Mouse (Mus musculus): ENCODE results near the gene Tcf7. TPM values are rescaled to one million over a fixed set of nuclear protein-coding genes. Genes with fewer than 3 reads are reported as not detected.

The Tcf7 gene
- polyA plus RNA-seq, 3 experiments from 2014 or later, result 144 to 447 (median 399) TPM

DNA sequence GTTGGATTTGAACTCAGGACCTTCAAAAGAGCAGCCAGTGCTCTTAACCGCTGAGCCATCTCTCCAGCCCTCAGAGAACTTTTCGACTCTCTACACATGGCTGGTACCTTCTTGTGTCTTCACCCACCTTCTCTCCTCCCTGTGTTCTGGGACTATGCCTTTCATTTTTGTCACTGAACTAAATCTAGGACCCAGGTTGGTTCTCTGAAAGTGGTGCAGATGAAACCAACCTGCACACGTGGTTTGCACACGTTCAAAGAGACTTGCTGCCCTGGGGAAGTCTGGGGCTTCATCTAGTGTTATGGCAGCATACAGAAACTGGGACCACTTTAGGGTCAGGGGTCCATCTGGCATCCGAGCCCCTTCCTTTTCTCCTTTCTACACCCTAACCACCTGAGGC is 15.5 kb downstream of the Tcf7 start:
- no peak for ATAC-seq

DNA sequence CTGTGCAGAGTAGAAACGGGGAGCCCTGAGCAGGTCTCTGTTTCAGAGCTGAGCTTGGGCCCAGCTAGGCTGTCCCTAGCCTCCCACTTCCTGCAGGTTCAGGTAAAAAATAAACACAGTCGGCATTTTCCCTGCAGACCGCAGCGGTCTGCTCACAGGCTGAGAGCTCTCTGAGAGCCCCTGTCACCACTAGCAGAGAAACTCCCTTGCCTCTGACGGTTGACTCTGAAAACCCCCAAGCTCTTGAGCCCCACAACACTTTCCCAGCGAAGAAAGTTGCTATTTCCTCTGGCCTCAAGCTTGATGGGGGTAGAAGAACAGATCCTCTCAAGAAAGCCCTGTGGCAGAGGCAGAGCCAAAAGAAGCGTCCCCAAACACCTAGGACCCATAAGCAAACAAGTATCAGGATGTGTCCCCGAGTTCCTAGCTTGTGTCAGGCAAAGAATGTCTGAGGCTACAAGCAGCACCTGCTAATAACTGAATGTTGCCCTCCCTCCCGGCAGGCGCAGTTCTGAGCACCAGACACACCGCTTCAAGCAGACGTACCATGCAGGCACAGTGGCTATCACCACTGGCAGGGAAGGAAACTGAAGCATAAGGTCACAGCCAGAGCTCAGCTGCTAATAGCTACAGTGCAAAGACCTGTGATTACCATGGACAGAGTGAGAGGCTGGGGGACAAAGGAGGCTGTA is 17.1 kb downstream of the Tcf7 start:
- peak; percentile 74 for ATAC-seq

DNA sequence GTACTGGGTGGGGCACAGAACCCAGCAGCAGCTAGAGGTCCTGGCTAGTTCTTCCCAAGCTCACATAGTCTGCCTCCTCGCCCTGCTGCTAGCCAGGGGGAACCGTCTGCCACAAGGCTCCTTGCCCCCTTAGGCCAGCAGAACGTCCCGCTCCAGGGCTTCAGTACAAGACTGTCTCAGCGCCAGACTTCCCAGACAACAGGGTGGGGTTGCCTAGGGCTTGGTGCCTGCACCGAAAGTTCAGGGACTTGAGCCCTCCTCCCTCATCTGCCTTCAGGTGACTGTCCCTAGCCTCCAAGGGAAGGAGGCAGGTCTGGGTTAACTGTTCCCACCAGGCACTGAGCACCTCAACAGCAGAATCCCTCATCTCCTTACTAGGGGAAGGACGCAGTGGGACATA is 17.9 kb downstream of the Tcf7 start:
- ATAC-seq, result no peak

DNA sequence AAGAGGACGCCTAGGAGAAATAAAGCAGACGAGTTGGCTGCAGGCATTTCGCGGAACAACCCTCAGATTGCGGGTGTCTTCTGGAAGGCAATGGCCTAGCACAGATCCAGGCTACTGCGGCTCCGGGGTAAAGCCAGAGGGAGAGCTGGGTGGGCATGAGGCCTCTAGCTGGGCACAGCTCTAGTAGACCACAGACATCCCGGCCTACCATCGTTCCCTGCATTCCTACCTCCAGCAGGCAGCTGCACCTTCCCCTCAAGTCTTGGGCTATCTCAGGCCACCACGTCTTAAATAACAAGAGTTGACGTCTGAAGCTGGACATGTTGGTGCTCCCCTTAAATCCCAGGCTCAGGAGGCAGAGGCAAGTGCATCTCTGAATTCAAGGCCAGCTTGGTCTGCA is 20.5 kb downstream of the Tcf7 start:
- no peak for ATAC-seq

DNA sequence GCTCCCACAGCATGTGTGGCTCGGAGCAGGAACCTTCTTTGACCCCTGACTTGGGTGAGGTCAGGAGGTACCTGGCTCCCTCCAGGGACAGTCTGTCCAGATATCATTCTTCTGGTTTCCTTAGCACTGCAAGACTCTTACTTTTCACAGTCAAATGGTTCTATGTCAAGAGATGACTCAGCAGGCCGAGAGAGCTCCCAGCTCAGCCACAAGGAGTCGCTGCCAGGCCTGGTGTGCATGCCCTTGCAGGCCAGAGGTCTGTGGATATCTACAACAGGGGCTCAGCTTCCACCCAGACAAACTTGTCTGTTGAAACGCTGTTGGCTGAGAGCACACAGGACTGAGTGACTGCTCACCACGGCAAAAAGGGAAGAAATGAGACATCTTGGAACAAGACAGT is 20.9 kb downstream of the Tcf7 start:
- ATAC-seq, result no peak

DNA sequence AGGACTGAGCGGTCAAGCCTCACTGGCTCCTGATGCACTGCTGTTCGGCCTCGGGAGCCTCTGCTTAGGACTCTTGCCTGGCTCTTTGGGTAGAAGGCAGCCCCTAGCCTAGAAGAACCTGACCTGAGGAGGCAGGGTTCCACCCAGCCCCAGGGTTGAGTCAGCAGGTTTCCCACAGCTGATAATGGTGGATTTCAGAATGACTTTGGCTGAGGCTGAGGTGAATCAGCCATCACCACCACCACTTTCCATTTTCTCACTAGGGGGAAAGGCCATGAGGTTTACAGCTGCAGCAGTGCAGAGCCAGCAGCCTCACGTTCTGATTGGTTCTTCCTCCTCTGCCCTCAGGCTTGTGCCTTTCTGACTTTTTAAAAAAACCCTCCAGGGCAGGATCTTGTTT is 21.9 kb downstream of the Tcf7 start:
- no peak for ATAC-seq

DNA sequence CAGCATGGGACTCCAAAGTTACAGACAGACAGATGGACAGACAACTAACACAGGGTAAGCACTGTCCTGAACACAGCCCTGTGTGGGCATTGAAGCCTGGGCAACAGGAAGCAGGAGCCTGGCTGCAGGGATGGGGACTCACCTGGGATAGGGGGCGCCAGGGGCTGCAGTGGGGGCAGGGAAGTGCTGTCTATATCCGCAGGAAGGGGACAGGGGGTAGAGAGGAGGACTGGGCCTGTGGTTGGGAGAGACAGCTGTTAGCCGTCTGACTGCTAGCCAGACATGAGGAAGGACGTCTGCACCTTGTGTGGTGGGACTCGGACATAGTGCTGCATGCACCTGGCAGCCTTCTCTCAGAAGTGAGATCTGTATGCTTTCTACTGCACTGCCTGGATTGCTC is 24.1 kb downstream of the Tcf7 start:
- ATAC-seq, result no peak

DNA sequence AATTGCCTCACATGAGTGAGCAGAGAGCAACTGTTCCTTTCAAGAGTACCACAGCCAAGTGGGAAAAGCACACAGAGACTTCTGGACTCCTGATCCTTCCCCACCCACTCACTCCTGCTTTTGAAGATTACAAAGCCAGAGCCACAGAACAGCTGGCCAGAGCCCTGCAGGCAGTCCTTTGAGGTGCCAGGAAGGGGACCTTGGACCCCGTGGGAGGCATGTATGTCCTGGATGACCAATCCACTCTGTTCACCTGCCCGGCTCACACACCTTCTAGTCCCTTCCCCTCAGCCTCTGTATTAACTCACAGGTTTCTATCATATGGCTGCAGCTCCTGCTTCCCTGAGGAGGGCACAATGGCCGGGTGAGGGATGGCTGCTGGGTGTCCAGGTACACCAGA is 25.4 kb downstream of the Tcf7 start:
- no peak for ATAC-seq

DNA sequence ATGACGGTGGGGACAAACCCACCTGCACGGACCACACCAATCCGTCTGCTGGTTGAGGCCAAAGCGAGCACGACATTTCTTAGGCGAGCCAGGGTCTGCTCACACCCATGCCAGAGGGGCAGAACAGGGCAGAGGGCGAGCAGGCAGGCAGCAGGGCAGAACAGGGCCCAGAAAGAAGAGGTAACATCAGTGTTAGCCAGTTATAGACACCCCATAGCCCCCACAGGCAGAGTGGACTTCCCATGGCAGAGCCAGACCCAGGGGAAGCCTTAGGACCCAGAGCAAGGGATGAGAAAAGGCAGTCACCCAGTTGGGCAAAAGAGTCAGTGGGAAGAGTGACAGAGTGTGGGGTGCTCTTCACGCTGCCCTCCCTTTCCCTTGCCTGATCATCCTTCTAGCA is 27.7 kb downstream of the Tcf7 start:
- ATAC-seq, result no peak

DNA sequence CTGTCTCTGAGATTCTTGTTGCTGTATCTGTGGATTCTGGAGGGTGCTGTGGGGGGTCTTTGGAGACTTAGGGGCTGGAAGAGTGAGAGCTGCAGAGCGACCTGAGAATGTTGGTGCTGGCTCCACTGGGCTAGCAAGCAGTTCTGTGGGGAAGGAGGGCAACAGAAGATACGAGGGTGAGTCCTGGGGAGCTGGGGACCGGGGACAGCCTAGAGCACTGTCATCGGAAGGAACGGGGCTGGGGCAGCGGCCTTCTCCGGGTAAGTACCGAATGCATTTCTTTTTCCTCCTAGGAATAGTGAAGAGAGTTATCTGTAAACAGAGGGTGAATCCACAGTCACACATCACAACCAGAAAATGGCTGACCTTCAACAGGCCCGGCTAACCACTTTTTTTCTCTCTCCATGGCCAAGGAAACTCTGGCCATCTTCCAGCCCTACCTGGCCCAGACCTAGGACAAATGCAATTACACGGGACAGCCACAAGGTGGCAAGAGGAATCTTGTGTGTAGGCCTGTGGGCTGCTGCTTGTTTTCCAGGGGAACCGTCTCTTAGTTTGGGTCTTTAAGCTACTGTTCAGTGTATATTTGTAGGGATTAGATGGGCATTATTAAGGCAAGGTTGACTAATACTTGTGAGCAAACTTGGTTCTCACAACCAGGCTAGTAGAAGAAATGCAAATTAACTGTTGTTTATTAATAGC is 29.0 kb downstream of the Tcf7 start:
- ATAC-seq, result no peak

DNA sequence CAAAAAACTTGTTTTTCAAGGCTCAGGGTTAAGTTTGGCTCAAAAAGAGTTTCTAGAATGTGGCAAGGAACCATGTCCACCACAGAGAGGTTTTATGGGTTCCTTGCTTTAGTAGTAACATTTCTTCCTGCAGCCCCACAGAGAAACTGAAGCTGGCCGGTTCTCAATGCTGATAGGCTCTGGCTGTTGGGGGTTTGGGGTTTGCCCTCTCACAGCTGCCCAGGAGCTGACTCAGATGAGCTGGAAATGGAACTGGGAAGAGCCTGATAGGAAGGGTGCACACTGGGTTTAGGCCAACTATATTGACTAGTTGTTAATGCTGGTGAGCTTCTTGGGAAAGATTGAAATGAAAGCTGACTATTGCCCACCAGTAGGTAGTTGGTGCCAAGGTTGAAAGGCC is 30.1 kb downstream of the Tcf7 start:
- ATAC-seq, result no peak

DNA sequence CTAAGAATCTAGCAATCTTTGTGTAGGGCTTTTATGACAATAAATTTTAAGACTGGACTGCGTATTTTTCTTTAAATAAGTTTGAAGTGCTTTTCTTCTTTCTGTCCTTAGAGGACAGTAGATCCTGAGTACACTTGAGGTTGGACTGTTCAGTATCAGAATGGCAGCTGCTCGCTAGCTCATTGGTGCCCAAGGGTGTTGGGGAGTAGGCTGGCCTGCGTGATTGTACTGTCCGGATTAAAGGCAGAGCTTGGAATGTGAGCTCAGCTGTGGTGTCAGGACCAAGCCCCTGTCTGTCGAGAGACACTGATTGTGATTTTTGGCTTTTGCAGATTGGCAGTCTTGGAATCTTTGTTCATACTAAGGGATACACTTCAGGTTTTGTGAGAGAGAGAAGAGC is 31.0 kb downstream of the Tcf7 start:
- no peak for ATAC-seq

DNA sequence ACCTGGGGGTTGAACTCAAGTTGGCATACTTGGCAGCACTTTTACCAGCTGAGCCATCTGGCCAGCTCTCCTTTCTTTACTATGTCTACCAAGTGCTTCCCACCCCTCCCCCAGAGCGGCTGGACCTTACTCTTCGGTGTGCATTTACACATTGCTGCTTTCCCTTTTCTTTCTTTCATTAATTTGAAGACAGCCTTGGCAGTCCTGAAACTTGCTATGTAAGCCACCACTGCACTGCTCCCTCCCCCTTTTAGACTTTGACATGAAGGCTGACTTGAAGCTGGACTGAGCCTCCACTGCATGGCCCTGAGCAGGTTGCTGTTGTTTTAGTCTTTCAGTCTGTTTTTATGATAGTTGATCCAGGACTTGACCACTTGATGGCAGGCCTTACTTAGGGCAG is 33.4 kb downstream of the Tcf7 start:
- no peak for ATAC-seq

DNA sequence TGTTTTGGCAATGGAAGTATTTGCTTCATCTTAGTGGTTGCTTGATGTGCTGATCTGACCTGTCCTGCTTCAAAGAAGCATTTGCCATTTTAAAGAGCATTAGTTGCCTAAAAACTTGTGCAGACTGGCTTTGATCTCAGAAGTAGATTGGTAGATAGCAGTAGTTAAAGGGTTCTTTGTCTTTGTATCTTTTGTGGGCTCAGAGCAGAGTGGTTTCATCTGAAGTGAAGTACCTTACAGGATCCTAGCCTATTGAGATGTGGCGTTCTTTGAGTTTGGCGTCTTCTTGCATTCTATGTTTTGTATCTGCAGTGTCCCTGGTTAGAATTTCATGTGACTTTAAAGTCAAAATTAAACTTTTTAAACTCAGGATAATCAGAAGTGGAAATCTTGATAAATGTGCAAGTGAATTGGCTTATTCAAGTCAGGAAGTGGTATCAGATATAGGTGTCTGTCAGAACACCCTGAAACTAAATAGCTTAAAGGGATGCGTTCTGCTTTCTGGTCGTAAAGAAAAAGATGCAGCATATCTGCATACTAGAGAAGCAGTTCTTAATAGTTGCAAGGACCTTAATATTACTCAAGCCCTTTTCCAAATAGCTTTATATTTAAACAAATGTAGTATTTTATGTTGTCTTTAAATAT is 41.8 kb downstream of the Tcf7 start:
- peak; percentile 72 for ATAC-seq

DNA sequence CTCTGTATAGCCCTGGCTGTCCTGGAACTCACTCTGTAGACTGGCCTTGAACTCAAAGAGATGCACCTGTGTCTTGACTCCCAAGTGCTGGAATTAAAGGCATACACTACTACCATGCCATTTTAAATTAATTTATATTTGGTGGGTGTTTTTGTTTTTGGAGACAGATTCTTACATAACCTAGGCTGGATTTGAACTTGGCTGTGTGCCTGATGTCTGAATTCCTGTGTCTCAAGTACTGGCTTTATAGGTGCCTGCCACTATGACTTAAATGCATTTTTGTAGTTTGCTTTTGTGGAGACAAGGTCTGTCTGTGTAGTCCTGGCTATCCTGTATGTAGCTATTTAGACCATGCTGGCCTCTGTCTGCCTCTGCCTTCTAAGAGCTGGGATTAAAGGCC is 48.3 kb downstream of the Tcf7 start:
- no peak for ATAC-seq

DNA sequence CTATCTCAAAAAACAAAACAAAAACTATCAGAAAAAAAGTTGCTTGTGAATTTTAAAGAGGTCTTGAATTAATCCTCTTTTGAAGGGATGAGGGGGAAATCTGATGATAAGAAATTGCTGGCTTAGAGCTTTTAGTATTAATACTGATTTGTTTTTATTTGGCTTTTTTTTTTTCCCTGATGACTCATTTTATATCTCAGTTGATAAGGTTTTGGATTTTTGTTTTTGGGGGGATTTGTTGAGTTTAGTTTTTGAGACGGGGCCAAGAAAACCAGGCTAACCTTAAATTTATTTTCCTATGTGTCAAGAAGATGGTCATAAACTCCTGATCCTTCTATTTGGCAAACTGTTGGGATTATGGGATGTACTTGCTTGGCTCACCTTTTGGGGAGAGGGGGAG is 48.9 kb downstream of the Tcf7 start:
- no peak for ATAC-seq

DNA sequence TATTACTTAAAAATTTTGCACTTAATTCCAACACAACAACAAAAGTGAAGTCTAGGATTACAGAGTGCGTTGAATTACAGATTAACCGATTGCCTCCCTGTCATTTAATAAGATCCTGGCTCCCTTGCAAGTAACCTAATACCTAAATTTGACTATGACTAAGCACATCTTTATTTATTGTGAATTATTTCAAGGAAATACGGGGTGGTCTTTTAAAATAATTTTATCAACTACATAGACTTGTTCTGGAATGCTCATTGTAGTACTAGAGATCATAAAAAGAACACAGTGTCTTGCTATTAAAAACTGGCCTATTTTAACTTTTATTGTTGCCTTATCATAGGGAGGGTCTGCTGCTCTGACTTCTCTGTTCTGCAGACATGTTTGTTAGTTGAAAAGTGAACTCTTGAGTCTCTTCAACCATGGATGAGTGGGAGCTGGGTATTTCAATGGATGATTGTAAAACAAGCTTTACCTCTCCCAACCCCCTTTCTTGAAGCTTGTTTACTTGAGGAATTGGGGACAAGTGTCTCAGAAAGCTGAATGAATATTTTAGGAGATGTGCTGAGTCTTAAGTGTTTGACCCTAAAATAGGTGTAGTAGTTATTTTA is 49.7 kb downstream of the Tcf7 start:
- no peak for ATAC-seq

DNA sequence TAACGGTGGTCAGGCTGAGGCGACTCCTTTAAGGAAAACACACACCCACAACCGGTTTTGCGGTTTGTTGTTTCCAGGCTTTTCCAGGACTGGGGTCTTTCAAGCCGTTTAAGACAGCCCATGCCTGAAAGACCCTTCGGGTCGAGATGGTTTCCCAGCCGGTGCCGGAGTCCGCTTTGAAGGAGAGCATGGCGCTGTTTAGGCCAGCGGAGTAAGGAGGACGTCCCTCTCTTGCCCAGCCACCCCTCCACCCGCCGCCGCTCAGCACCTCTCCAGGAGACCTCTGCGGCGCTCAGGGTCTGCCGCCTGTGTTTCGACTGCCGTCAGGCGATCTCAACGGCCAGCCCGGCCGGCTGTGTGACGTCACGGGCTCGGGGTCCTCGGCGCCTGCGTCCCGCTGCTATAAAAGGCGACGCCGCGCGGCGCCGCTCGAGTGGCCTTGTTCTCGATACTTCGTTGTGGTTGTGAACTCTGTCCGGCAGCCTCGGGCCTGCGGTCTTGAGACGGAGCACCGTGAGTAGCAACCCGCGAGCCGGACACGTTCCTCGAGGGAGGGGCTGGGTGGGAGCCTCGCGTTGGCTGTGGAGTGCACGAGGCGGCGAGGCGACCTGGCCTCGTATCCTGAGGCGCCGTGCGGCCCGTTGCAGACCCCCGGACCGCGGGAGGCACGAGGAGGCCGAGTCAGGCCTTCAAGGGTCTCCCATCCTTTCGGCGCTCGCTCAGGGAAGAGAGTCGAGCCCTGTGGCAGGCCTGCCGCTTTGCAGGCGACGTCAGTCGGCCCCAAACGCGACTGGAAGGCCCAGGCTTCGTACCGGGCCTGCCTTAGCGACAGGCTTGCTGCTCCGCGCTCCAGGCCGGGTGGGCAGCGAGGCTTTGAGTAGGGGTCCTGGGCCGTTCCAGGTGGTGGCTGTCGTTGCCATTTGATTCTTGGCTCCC is 50.9 kb downstream of the Tcf7 start, which contains the start of gene Skp1a:
TSS of gene Skp1a (plus strand) at position 390 of the 936 bp plus-strand sequence.
- peak; percentile 77 for ATAC-seq

DNA sequence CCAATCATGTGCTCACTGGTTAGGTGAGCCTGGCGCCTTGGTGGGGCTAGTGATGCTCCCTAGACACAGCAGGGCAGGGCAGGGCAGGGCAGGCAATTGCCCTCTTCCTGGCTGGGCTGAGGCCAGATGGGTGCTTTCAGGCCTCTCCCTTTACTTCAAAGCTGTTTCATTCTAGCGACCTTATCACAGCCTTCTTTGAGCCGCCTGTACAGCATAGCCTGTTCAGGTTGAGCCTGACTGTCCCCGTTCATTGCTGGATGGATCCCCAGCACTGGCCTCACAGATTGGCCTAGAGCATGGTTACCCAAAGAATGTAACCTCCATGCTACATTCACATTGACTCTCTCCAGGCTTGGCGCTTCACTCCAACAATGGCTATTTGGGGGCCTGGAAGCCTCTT is 52.1 kb downstream of the Tcf7 start:
- no peak for ATAC-seq

DNA sequence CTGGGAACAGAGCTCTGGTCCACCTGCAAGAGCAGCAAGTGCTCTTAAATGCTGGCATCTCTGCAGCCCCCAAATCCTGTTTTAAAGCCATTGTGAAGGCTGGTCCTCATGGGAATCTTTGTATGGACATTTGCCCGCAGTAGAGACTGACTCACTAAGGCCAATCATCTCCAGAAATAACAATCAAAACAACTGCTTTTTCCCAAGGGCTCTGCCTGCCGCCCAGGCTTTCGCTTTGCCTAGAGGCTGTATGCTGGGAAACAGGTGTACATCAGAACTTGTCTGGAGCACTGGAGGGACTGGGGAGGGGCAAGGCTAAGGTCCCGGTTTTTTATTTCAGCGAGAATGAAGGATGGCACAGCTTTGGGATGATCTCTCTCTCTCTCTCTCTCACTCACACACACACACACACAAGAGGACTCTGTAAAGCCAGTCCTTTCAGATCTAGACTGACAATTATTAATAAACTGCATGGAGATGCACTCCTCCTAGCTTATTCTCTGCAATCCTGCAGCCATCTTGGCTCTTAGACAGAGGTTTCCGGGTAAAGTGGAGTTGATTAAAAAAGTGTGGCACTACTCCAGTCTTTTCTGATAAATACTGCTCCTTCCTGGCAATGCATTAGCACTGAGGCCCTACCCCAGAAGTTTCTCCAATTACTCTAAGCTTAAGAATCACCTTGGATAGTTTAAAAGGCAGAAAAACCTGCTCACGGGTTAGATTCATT is 53.9 kb downstream of the Tcf7 start:
- ATAC-seq, result no peak

DNA sequence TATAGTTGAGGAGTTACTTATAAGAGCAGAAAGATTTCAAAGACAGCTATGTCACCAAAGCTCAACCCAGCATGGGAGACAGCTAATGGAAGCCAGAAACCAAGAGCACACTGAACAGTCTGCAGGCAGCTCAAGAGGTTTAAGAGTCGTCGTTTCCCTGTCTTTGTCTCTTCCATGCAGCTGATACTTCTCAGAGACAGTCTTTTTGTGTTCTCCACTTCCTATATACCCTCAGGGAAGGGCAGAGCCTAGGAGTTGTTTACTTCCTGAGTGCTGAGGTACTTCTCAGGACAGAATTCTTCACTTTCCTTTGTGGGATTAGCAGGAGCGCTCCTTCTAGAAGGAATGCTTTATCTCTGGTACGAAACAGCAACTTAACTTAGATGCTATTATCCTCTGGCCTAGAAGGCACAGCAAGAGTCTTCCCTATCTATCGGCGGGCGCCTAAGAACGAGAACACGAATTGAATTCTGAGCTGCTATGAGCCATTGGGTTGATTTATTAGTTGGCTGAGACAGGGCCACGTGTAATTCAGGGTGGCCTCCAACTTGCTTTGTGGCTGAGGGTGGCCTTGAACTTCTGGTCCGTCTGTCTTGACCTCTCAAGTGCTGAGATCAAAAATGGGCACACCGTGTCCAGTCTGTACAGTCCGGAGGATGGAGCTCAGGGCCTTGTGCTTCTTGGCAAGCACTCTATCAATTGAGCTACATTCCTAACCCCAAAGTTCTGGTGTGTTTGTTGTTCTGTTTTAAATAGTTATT is 55.2 kb downstream of the Tcf7 start:
- no peak for ATAC-seq
